Comparison of ENCODE assay signal across 8 mouse cellular contexts in genomic region chr2:32437612-32438166, GRCm38 (mm10). TPM values are rescaled to one million over a fixed set of nuclear protein-coding genes. Genes with fewer than 3 reads are reported as not detected.
A peak's percentile ranks its signal among the peaks of the same experiment; 100 is the strongest.
DNase-seq lines count a peak whose midpoint lies in the region; ATAC-seq lines count a peak whose summit lies in the region.

No protein-coding gene starts in this region.

- no peak overlapping the region for H3K4me2 ChIP-seq in kidney, embryonic 16.5 days (replicated peaks; ENCODE audit: low read depth, low read length)
- H3K4me2 ChIP-seq in embryonic facial prominence, embryonic 13.5 days = no peak overlapping the region
- H3K4me2 ChIP-seq in hindbrain, embryonic 12.5 days (replicated peaks) = no peak overlapping the region
- H3K4me2 ChIP-seq in midbrain, embryonic 15.5 days = no peak overlapping the region

- peak overlapping the region; percentile 77 for H3K27ac ChIP-seq in kidney, embryonic 16.5 days (ENCODE audit: low read length)
- H3K27ac ChIP-seq in embryonic facial prominence, embryonic 13.5 days = peak overlapping the region; percentile 24; the same call in 1 of the 2 replicates
- H3K27ac ChIP-seq in hindbrain, embryonic 12.5 days = peak overlapping the region; percentile 72
- peak overlapping the region; percentile 28; the same call in 1 of the 2 replicates for H3K27ac ChIP-seq in midbrain, embryonic 15.5 days

- H3K9me3 ChIP-seq in kidney, embryonic 16.5 days (ENCODE audit: low read length) = no peaks in the 10 kb centered on the region
- H3K9me3 ChIP-seq in embryonic facial prominence, embryonic 13.5 days = no peaks in the 10 kb centered on the region
- H3K9me3 ChIP-seq in hindbrain, embryonic 12.5 days (replicated peaks) = no peaks in the 10 kb centered on the region
- no peaks in the 10 kb centered on the region for H3K9me3 ChIP-seq in midbrain, embryonic 15.5 days

- no peak overlapping the region for H3K4me3 ChIP-seq in kidney, embryonic 16.5 days (ENCODE audit: low read length)
- no peak overlapping the region for H3K4me3 ChIP-seq in embryonic facial prominence, embryonic 13.5 days
- H3K4me3 ChIP-seq in hindbrain, embryonic 12.5 days = no peak overlapping the region
- no peak overlapping the region for H3K4me3 ChIP-seq in midbrain, embryonic 15.5 days

- DNase-seq in kidney, adult 9 months = no peak
- no peak for DNase-seq in frontal cortex, postnatal 10 days (ENCODE audit: low spot score in 2 of 2)
- DNase-seq in lung, postnatal 4 days = no peak
- DNase-seq in B cell, adult 2 months = no peak

- peaks cover 30% of the 10 kb centered on the region for H3K4me1 ChIP-seq in kidney, embryonic 16.5 days (ENCODE audit: insufficient read depth, low read length)
- H3K4me1 ChIP-seq in embryonic facial prominence, embryonic 13.5 days = peaks cover 38% of the 10 kb centered on the region
- peaks cover 39% of the 10 kb centered on the region for H3K4me1 ChIP-seq in hindbrain, embryonic 12.5 days
- H3K4me1 ChIP-seq in midbrain, embryonic 15.5 days = peaks cover 9% of the 10 kb centered on the region

- no peak for ATAC-seq in kidney, embryonic 16.5 days (ENCODE audit: low FRiP score, low TSS enrichment)
- no peak for ATAC-seq in embryonic facial prominence, embryonic 13.5 days (ENCODE audit: insufficient number of reproducible peaks, insufficient read depth, low FRiP score, low TSS enrichment, low read depth)
- no peak for ATAC-seq in hindbrain, embryonic 12.5 days (ENCODE audit: low FRiP score)
- ATAC-seq in midbrain, embryonic 15.5 days (replicated peaks) = no peak

- H3K9ac ChIP-seq in kidney, embryonic 16.5 days (replicated peaks; ENCODE audit: low read length) = peak overlapping the region; percentile 5
- H3K9ac ChIP-seq in embryonic facial prominence, embryonic 13.5 days = 0 out of 2 replicates have a peak overlapping the region, but pooled peaks have one; percentile 11
- no peak overlapping the region for H3K9ac ChIP-seq in hindbrain, embryonic 12.5 days
- H3K9ac ChIP-seq in midbrain, embryonic 15.5 days = no peak overlapping the region

- WGBS in kidney, embryonic 16.5 days = 67% methylated on average over 2 of the region's 2 CpGs
- WGBS in embryonic facial prominence, embryonic 13.5 days = 59% methylated on average over 2 of the region's 2 CpGs
- 64% methylated on average over 2 of the region's 2 CpGs for WGBS in hindbrain, embryonic 12.5 days
- WGBS in midbrain, embryonic 15.5 days = 65% methylated on average over 2 of the region's 2 CpGs

- H3K27me3 ChIP-seq in kidney, embryonic 16.5 days (ENCODE audit: insufficient read depth, low read length) = no peaks in the 10 kb centered on the region
- H3K27me3 ChIP-seq in embryonic facial prominence, embryonic 13.5 days = no peaks in the 10 kb centered on the region
- no peaks in the 10 kb centered on the region for H3K27me3 ChIP-seq in hindbrain, embryonic 12.5 days
- H3K27me3 ChIP-seq in midbrain, embryonic 15.5 days (replicated peaks) = no peaks in the 10 kb centered on the region

- H3K36me3 ChIP-seq in kidney, embryonic 16.5 days (ENCODE audit: insufficient read depth, low read length) = no peaks in the 10 kb centered on the region
- no peaks in the 10 kb centered on the region for H3K36me3 ChIP-seq in embryonic facial prominence, embryonic 13.5 days
- no peaks in the 10 kb centered on the region for H3K36me3 ChIP-seq in hindbrain, embryonic 12.5 days
- no peaks in the 10 kb centered on the region for H3K36me3 ChIP-seq in midbrain, embryonic 15.5 days (replicated peaks)

RNA-seq across cellular contexts. Expression of gene Naif1, which starts 12.6 kb away (rescaled TPM):
- 7.3 and 8.2 TPM in 2 replicates for polyA plus RNA-seq in kidney, embryonic 16.5 days (2015; fragmentation: Nextera tagmentation; extraction: Ambion mirVana)
- 6.3 and 6.5 TPM in 2 replicates for polyA plus RNA-seq in embryonic facial prominence, embryonic 13.5 days (2015; fragmentation: Nextera tagmentation; extraction: Ambion mirVana)
- 5.9 and 6.2 TPM in 2 replicates for polyA plus RNA-seq in hindbrain, embryonic 12.5 days (2016; fragmentation: Nextera tagmentation; extraction: Ambion mirVana)
- 5.7 and 5.9 TPM in 2 replicates for polyA plus RNA-seq in midbrain, embryonic 15.5 days (2015; fragmentation: Nextera tagmentation; extraction: Ambion mirVana)

RNA-seq across cellular contexts. Expression of gene Slc25a25, which starts 13.6 kb away (rescaled TPM):
- 21.2 and 21.9 TPM in 2 replicates for polyA plus RNA-seq in kidney, embryonic 16.5 days (2015; fragmentation: Nextera tagmentation; extraction: Ambion mirVana)
- polyA plus RNA-seq in embryonic facial prominence, embryonic 13.5 days (2015; fragmentation: Nextera tagmentation; extraction: Ambion mirVana) = 23.5 and 24.6 TPM in 2 replicates
- polyA plus RNA-seq in hindbrain, embryonic 12.5 days (2016; fragmentation: Nextera tagmentation; extraction: Ambion mirVana) = 40.2 and 41.6 TPM in 2 replicates
- 55.3 and 60.1 TPM in 2 replicates for polyA plus RNA-seq in midbrain, embryonic 15.5 days (2015; fragmentation: Nextera tagmentation; extraction: Ambion mirVana)

RNA-seq across cellular contexts. Expression of gene Ptges2, which starts 42.0 kb away (rescaled TPM):
- 38.3 and 39.5 TPM in 2 replicates for polyA plus RNA-seq in kidney, embryonic 16.5 days (2015; fragmentation: Nextera tagmentation; extraction: Ambion mirVana)
- polyA plus RNA-seq in embryonic facial prominence, embryonic 13.5 days (2015; fragmentation: Nextera tagmentation; extraction: Ambion mirVana) = 30.0 and 30.4 TPM in 2 replicates
- 34.5 and 35.1 TPM in 2 replicates for polyA plus RNA-seq in hindbrain, embryonic 12.5 days (2016; fragmentation: Nextera tagmentation; extraction: Ambion mirVana)
- 51.3 and 54.2 TPM in 2 replicates for polyA plus RNA-seq in midbrain, embryonic 15.5 days (2015; fragmentation: Nextera tagmentation; extraction: Ambion mirVana)

RNA-seq across cellular contexts. Expression of gene Lcn2, which starts 49.6 kb away (rescaled TPM):
- 9.0 and 12.7 TPM in 2 replicates for polyA plus RNA-seq in kidney, embryonic 16.5 days (2015; fragmentation: Nextera tagmentation; extraction: Ambion mirVana)
- polyA plus RNA-seq in embryonic facial prominence, embryonic 13.5 days (2015; fragmentation: Nextera tagmentation; extraction: Ambion mirVana) = 0.22 and 1.5 TPM in 2 replicates
- polyA plus RNA-seq in hindbrain, embryonic 12.5 days (2016; fragmentation: Nextera tagmentation; extraction: Ambion mirVana) = 0.95 and 1.2 TPM in 2 replicates
- polyA plus RNA-seq in midbrain, embryonic 15.5 days (2015; fragmentation: Nextera tagmentation; extraction: Ambion mirVana) = 0.44 and 0.83 TPM in 2 replicates

RNA-seq across cellular contexts. Expression of gene 1110008P14Rik, which starts 56.0 kb away (rescaled TPM):
- polyA plus RNA-seq in kidney, embryonic 16.5 days (2015; fragmentation: Nextera tagmentation; extraction: Ambion mirVana) = 50.1 and 51.6 TPM in 2 replicates
- 44.1 and 47.8 TPM in 2 replicates for polyA plus RNA-seq in embryonic facial prominence, embryonic 13.5 days (2015; fragmentation: Nextera tagmentation; extraction: Ambion mirVana)
- polyA plus RNA-seq in hindbrain, embryonic 12.5 days (2016; fragmentation: Nextera tagmentation; extraction: Ambion mirVana) = 62.6 and 72.8 TPM in 2 replicates
- 116 and 117 TPM in 2 replicates for polyA plus RNA-seq in midbrain, embryonic 15.5 days (2015; fragmentation: Nextera tagmentation; extraction: Ambion mirVana)

Comparison
In these comparisons a context has a peak if more than half of its experiments do, and no peak if none do; other contexts are left out.
1. H3K27ac ChIP-seq: peak in every context shown above with its lines; median percentile 77 in kidney, embryonic 16.5 days; 72 in hindbrain, embryonic 12.5 days; 28 in midbrain, embryonic 15.5 days; 24 in embryonic facial prominence, embryonic 13.5 days.
2. H3K9ac ChIP-seq: peak in kidney, embryonic 16.5 days (single experiment) and embryonic facial prominence, embryonic 13.5 days (single experiment); none in hindbrain, embryonic 12.5 days (single experiment) and midbrain, embryonic 15.5 days (single experiment).